Mouse (Mus musculus) myocyte (in vitro differentiated cells): ENCODE results near the gene Vps36. TPM values are rescaled to one million over a fixed set of nuclear protein-coding genes. Genes with fewer than 3 reads are reported as not detected.

Experiments used
- H3K27me3 ChIP-seq: one replicate; pipeline ENCODE4 v1.6.1; 2011; ENCODE audit not compliant: control insufficient read depth, insufficient read depth, insufficient read length
- H3K36me3 ChIP-seq: one replicate; pipeline ENCODE4 v1.6.1; 2011; ENCODE audit not compliant: control insufficient read depth, insufficient read depth
- H3K4me2 ChIP-seq: one replicate; pipeline ENCODE4 v1.6.1; 2011; ENCODE audit warnings: low read depth, control low read depth
- H3K4me3 ChIP-seq: one replicate; pipeline ENCODE4 v1.5.1; 2011; ENCODE audit warnings: mild to moderate bottlenecking, control low read depth, moderate library complexity
- H3K79me2 ChIP-seq: one replicate; pipeline ENCODE4 v1.6.1; 2011; ENCODE audit not compliant: control insufficient read depth, insufficient read depth
- H3ac ChIP-seq: one replicate; pipeline ENCODE4 v1.6.1; 2011; ENCODE audit not compliant: control insufficient read depth, insufficient read length
- CEBPB ChIP-seq: IDR thresholded peaks from 2 replicates; pipeline ENCODE4 v1.6.1; 2011; ENCODE audit warnings: mild to moderate bottlenecking, moderate library complexity; ENCODE audit not compliant: poor library complexity, insufficient read depth, severe bottlenecking
- E2F4 ChIP-seq: IDR thresholded peaks from one replicate; pipeline ENCODE4 v1.6.1; 2011; ENCODE audit warnings: mild to moderate bottlenecking, control low read depth, moderate library complexity; ENCODE audit not compliant: insufficient read depth
- MAX ChIP-seq: IDR thresholded peaks from one replicate; pipeline ENCODE4 v1.6.1; 2011; ENCODE audit warnings: low read depth, mild to moderate bottlenecking, control low read depth
- MYOD1 ChIP-seq, 3 experiments: IDR thresholded peaks; one replicate each; pipeline ENCODE4 v1.6.1; 2011; ENCODE audit warnings: control low read depth in 2 of 3, low read depth in 2 of 3, mild to moderate bottlenecking in 2 of 3, moderate library complexity in 1 of 3; ENCODE audit not compliant: insufficient read length in 2 of 3, control insufficient read depth in 1 of 3
- MYOG ChIP-seq, 3 experiments: IDR thresholded peaks; one replicate each; pipeline ENCODE4 v1.6.1; 2011; ENCODE audit warnings: control low read depth in 2 of 3, low read depth in 2 of 3, mild to moderate bottlenecking in 2 of 3; ENCODE audit not compliant: insufficient read length in 2 of 3, control insufficient read depth in 1 of 3, insufficient read depth in 1 of 3
- POLR2A ChIP-seq: IDR thresholded peaks from one replicate; pipeline ENCODE4 v1.6.1; 2011; ENCODE audit warnings: low read depth, mild to moderate bottlenecking, control low read depth, moderate library complexity; ENCODE audit not compliant: insufficient read length
- POLR2AphosphoS2 ChIP-seq: IDR thresholded peaks from one replicate; pipeline ENCODE4 v1.6.1; 2011; ENCODE audit warnings: low read depth, control low read depth; ENCODE audit not compliant: insufficient read length
- REST ChIP-seq: IDR thresholded peaks from one replicate; pipeline ENCODE4 v1.6.1; 2011; ENCODE audit warnings: mild to moderate bottlenecking, control low read depth, moderate library complexity; ENCODE audit not compliant: insufficient read depth, insufficient read length
- SRF ChIP-seq: IDR thresholded peaks from one replicate; pipeline ENCODE4 v1.6.1; 2011; ENCODE audit warnings: low read depth; ENCODE audit not compliant: control insufficient read depth, insufficient read length
- TCF12 ChIP-seq: IDR thresholded peaks from one replicate; pipeline ENCODE4 v1.6.1; 2011; ENCODE audit warnings: mild to moderate bottlenecking, control low read depth; ENCODE audit not compliant: poor library complexity, insufficient read depth, severe bottlenecking
- TCF3 ChIP-seq: IDR thresholded peaks from one replicate; pipeline ENCODE4 v1.6.1; 2011; ENCODE audit warnings: low read depth, control low read depth; ENCODE audit not compliant: insufficient read length
- USF1 ChIP-seq: IDR thresholded peaks from one replicate; pipeline ENCODE4 v1.6.1; 2011; ENCODE audit warnings: low read depth, mild to moderate bottlenecking, control low read depth, moderate library complexity
- polyA plus RNA-seq: library from polyadenylated mRNA; unstranded; fragments of >200 nt; fragmentation: generic; extraction: Trizol; gene quantifications from one replicate; pipeline ENCODE4 v1.2.1, GENCODE M21; 2012; ENCODE audit warnings: missing spikeins

The Vps36 gene
- polyA plus RNA-seq, 1 experiment, result 19.1 TPM

- Histone ChIP-seq H3K27me3 (no peaks in the 10 kb centered on the region), H3K4me2 (peak within 1 kb of the TSS; percentile 81), H3K36me3 (no peaks in the 10 kb centered on the region), H3ac (no peak within 1 kb of the TSS), H3K79me2 (no peaks in the 10 kb centered on the region), H3K4me3 (peak within 1 kb of the TSS; percentile 28)
- TF ChIP-seq POLR2AphosphoS2 (peak; percentile 76), TCF12 (no peak), MYOD1 (IDR thresholded peaks at IDR 0.05; ENCODE audit: control insufficient read depth in 1 of 3, insufficient read length in 2 of 3, low read depth in 2 of 3) (peak in 1 of 3 experiments; percentile 13), SRF (no peak), TCF3 (no peak), REST (no peak), MYOG (IDR thresholded peaks at IDR 0.05; ENCODE audit: control insufficient read depth in 1 of 3, insufficient read depth in 1 of 3, insufficient read length in 2 of 3, low read depth in 2 of 3) (no peak), POLR2A (peak; percentile 69), USF1 (no peak)
Measured at GRCm38 (mm10) chr8:22166080-22166603, 26.5 kb upstream of the Vps36 start, which contains the start of gene Nek3. Nek3 (minus strand) TSS chr8:22166435.

GRCm38 (mm10) chr8:22169167-22169566 lies 23.4 kb upstream of the Vps36 start:
- Histone ChIP-seq H3K4me3 (no peak overlapping the region), H3ac (no peak overlapping the region), H3K36me3 (peaks cover 6% of the 10 kb centered on the region), H3K4me2 (no peak overlapping the region), H3K27me3 (no peaks in the 10 kb centered on the region), H3K79me2 (no peaks in the 10 kb centered on the region)
- TF ChIP-seq SRF (no peak), MYOG (IDR thresholded peaks at IDR 0.05; ENCODE audit: control insufficient read depth in 1 of 3, insufficient read depth in 1 of 3, insufficient read length in 2 of 3, low read depth in 2 of 3) (no peak), REST (no peak), TCF12 (no peak), TCF3 (no peak), CEBPB (no peak), MYOD1 (IDR thresholded peaks at IDR 0.05; ENCODE audit: control insufficient read depth in 1 of 3, insufficient read length in 2 of 3, low read depth in 2 of 3) (no peak), MAX (no peak), USF1 (no peak), POLR2AphosphoS2 (no peak), E2F4 (no peak), POLR2A (no peak)

- no peaks in the 10 kb centered on the region for H3K27me3 ChIP-seq
- peaks cover 16% of the 10 kb centered on the region for H3K36me3 ChIP-seq
- H3K79me2 ChIP-seq, result peaks cover 14% of the 10 kb centered on the region
- H3K4me2 ChIP-seq, result no peak overlapping the region
- H3K4me3 ChIP-seq, result no peak overlapping the region
- H3ac ChIP-seq, result no peak overlapping the region
- TF ChIP-seq USF1 (no peak), MAX (no peak), E2F4 (no peak), SRF (no peak), CEBPB (no peak), POLR2A (no peak), MYOG (IDR thresholded peaks at IDR 0.05; ENCODE audit: control insufficient read depth in 1 of 3, insufficient read depth in 1 of 3, insufficient read length in 2 of 3, low read depth in 2 of 3) (no peak), REST (no peak), TCF12 (no peak), TCF3 (no peak), POLR2AphosphoS2 (no peak)
Measured at GRCm38 (mm10) chr8:22175966-22176365, 16.6 kb upstream of the Vps36 start.

GRCm38 (mm10) chr8:22184884-22185283 lies 7.7 kb upstream of the Vps36 start:
- no peaks in the 10 kb centered on the region for H3K27me3 ChIP-seq
- peak overlapping the region; percentile 45 for H3K4me3 ChIP-seq
- no peak overlapping the region for H3ac ChIP-seq
- TF ChIP-seq USF1, result no peak
- no peaks in the 10 kb centered on the region for H3K36me3 ChIP-seq
- peak overlapping the region; percentile 80 for H3K4me2 ChIP-seq
- peaks cover 51% of the 10 kb centered on the region for H3K79me2 ChIP-seq

GRCm38 (mm10) chr8:22185431-22186397 lies 6.9 kb upstream of the Vps36 start, which contains the start of gene Ckap2:
Ckap2 (minus strand) TSS chr8:22185819.
- Histone ChIP-seq H3K79me2 (peaks cover 44% of the 10 kb centered on the region), H3K36me3 (no peaks in the 10 kb centered on the region), H3K27me3 (no peaks in the 10 kb centered on the region), H3ac (no peak within 1 kb of the TSS), H3K4me3 (peak within 1 kb of the TSS; percentile 45), H3K4me2 (peak within 1 kb of the TSS; percentile 87)
- TF ChIP-seq POLR2AphosphoS2 (peak; percentile 41), TCF3 (no peak), MYOG (IDR thresholded peaks at IDR 0.05; ENCODE audit: control insufficient read depth in 1 of 3, insufficient read depth in 1 of 3, insufficient read length in 2 of 3, low read depth in 2 of 3) (peak in 1 of 3 experiments; percentile 10), MAX (no peak), CEBPB (0 out of 2 replicates have a peak, but pooled peaks have one; percentile 10), MYOD1 (IDR thresholded peaks at IDR 0.05; ENCODE audit: control insufficient read depth in 1 of 3, insufficient read length in 2 of 3, low read depth in 2 of 3) (peak in 2 of 3 experiments; percentile 45 to 48), POLR2A (peak; percentile 59), E2F4 (peak; percentile 88)
